Mouse (Mus musculus) inflammation-experienced regulatory T-cells, adult 6 months (primary cell): ENCODE measurements around the gene Cetn3. TPM values are rescaled to one million over a fixed set of nuclear protein-coding genes. Genes with fewer than 3 reads are reported as not detected.

Experiments
- ATAC-seq: one replicate; pipeline ENCODE4 v1.8.0; 2017
- polyA plus RNA-seq, 3 experiments: library from polyadenylated mRNA; unstranded; fragments of 100-300 nt; shearing (Covaris generic); gene quantifications; one replicate each; pipeline ENCODE4 v1.2.1; 2017

Cetn3 gene
- polyA plus RNA-seq, 3 experiments from 2014 or later = 171 to 196 (median 176) TPM

GRCm38 (mm10) chr13:81824576-81825330, 41.9 kb downstream of the Cetn3 start:
- no peak for ATAC-seq

GRCm38 (mm10) chr13:81828486-81828885, 45.6 kb downstream of the Cetn3 start:
- ATAC-seq = no peak

GRCm38 (mm10) chr13:81831838-81832237, 49.0 kb downstream of the Cetn3 start:
- ATAC-seq = no peak

GRCm38 (mm10) chr13:81836386-81837177, 53.7 kb downstream of the Cetn3 start:
- ATAC-seq = no peak

- ATAC-seq = no peak
Observed at GRCm38 (mm10) chr13:81838016-81838415, 55.1 kb downstream of the Cetn3 start.

- ATAC-seq = no peak
Observed at GRCm38 (mm10) chr13:81838948-81839347, 56.1 kb downstream of the Cetn3 start.

GRCm38 (mm10) chr13:81840246-81840645, 57.4 kb downstream of the Cetn3 start:
- ATAC-seq = no peak

GRCm38 (mm10) chr13:81840646-81841045, 57.8 kb downstream of the Cetn3 start:
- no peak for ATAC-seq

- no peak for ATAC-seq
Observed at GRCm38 (mm10) chr13:81842278-81842677, 59.4 kb downstream of the Cetn3 start.

Other genes starting within 250 kb of the Cetn3 start
- gene Adgrv1, start 149.9 kb upstream of the Cetn3 start, polyA plus RNA-seq = under 1 TPM; 0.24 to 0.54 (median 0.31) TPM
- gene Lysmd3, start 125.4 kb upstream of the Cetn3 start, polyA plus RNA-seq = 10 to 100 TPM; 15.7 to 26.2 (median 20.9) TPM
- gene Polr3g, start 72.1 kb upstream of the Cetn3 start, polyA plus RNA-seq = 1 to 10 TPM; 8.5 to 9.9 (median 9.3) TPM
- 10 to 100 TPM in 2 of 3 experiments, 1 to 10 TPM in 1; 5.2 to 15.0 (median 14.6) TPM for gene Mblac2, start 71.7 kb upstream of the Cetn3 start, polyA plus RNA-seq